Mouse (Mus musculus) embryo, embryonic 11 days (tissue): ENCODE results near the gene Ppp1r3c.

ENCODE experiments used
- DNase-seq: peaks from one replicate; pipeline ENCODE4 v3.0.0-alpha.2; 2015

Ppp1r3c gene

DNA sequence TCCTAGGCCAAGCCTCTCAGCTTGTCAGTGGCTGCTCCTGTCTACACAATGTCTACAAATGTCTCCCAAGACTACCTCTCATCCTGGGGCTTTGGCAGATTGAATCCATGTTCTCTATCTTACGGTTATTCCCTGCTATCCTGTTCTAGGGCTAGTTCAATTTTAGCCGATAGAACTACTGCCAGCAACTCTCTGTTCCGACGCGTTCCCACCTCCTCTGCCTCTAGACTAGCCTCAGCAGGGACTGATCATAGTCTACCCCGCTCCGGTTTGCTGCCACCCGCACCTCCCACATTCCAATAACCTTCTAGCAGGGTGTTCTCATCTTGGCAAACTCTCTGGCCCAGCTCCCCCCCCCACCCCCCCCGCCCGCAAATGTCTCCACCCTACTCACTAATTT lies 20.9 kb downstream of the Ppp1r3c start:
- no peak for DNase-seq

DNA sequence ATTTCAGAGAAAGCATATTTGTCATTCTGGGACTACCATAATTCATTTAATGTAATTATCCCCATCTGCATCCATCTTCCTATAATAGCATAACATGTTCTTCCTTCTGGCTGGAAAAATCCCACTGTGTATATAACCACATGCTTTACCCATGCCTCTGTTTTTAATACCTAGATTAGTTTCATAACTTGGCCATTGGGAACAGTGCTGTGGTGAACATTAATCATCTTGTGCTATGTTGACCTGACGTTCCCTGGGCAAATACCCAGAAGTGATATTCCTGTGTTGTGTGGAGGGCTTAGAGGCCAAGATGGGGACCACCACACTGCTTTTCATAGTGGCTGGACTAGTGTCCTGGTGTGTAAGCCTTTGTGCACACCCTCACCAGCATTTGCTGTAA lies 22.0 kb downstream of the Ppp1r3c start:
- DNase-seq: no peak

- DNase-seq: no peak
These were observed 23.4 kb downstream of the Ppp1r3c start for GRCm38 (mm10) chr19:36713092-36713491.

DNA sequence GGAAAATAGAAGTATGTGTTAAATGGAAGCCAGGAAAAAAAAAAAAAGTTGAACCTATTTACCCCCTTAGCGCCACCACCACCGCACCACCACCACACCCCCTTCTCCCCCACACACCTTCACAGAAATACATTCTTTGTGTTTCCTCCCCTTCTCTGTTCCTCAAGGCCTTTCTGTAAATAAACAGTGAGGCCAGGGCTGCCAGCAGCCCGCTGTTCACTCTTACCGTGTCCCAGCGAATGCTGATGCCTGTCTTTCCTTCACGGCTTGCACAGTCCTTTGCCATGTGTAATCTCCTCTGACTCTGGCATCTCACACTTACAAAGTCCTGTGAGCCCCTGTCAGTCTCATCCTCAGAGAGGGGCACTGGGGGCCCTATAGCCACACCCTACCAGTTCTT lies 30.3 kb downstream of the Ppp1r3c start:
- DNase-seq: no peak

- no peak for DNase-seq
These were observed 30.9 kb downstream of the Ppp1r3c start for GRCm38 (mm10) chr19:36705286-36706146.

DNA sequence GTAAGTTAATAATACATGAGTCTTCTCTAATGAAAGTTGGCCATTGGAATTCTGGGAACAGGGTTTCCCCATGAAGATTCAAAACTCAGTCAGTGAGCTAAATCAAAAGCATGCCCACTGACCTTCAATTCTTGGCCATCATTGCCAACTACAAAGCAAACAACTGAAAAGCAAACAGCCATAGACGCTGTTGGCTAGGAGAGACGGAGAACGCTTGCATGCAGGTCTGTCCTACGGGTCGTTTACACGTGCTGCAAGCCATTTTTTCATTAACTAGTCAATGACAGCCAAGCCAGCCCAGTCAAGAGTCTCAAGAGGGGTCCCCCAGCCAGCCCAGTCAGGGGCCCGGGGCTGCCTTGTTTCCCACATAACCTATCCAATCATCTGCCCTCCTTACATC lies 31.7 kb downstream of the Ppp1r3c start:
- DNase-seq: no peak

DNA sequence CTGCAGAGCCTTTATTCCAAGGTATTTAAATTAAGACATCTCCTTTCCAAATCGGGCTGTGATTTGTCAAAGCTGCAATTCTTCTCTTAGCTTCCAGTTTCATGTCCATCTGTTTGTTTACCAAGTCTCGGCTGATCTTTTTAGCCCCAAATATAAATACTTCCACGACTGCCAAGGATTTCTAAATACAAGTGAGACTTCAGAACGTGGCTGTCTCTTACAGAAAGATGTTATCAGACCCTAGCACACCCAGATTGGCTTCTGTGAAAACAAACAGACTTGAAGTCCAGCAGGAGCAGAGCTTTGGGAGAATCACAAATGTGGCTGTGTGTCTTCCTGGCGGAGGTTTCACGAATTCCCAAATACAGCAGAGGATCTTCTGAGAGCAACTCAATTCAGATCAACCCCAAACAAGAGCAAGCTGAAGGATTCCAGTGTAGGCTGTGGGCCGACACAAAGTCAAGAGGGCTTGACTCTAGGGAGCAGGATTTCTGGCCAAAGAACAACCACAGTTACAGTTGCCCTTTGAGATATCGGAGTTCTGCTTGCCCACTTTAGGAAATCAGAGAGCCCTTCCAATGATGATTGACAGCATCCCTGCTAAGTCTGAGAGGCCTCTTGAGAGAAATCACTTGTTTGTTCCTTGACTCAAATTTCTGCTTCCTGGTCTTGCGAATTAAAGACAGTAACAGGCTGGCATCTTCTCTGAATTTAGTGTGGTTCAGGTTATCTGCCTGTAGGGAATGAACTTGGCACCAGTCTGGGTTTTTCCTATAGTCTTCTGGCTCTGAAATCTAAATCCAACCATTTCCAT lies 34.4 kb downstream of the Ppp1r3c start:
- no peak for DNase-seq

GRCm38 (mm10) chr19:36701366-36701765 lies 35.1 kb downstream of the Ppp1r3c start:
- DNase-seq: no peak

- no peak for DNase-seq
These were observed 35.5 kb downstream of the Ppp1r3c start for GRCm38 (mm10) chr19:36700937-36701336.

DNA sequence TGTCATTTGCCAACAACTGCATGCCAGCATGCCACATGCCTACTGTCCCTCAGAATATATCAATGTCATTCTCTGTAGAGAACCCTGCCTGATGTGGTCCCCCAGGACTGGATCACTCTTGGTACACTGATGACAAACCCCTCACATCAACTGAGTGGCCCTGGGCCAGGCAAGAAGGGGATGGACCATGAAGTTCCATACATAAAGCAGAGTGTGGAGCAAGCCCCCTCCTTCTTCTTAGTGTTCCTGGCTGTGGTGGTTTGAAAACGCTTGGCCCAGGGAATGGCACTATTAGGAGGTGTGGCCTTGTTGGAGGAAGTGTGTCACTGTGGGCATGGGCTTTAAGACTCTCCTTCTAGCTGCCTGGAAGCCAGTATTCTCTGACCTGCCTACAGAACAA lies 37.3 kb downstream of the Ppp1r3c start:
- DNase-seq: no peak

GRCm38 (mm10) chr19:36698200-36698599 lies 38.3 kb downstream of the Ppp1r3c start:
- DNase-seq: no peak

GRCm38 (mm10) chr19:36696601-36697122 lies 39.8 kb downstream of the Ppp1r3c start:
- no peak for DNase-seq

GRCm38 (mm10) chr19:36693530-36693929 lies 42.9 kb downstream of the Ppp1r3c start:
- DNase-seq: no peak

DNA sequence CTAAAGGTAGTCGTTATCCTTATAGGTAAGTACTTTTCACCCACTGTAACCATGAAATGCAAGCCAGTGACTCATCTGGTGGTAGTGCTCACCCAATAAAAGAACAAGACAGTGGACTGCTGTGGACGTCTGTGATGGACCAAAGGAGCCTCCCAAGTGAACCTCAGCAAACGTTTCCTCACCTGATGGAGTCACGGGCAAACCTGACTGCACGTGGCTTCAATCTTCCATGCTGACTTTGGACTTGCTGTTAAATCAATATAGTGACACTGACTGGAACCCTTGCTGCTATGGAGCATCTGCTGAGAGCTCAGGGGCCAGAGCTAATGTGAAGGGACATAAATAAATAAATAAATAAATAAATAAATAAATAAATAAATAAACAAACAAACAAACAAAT lies 44.5 kb downstream of the Ppp1r3c start:
- no peak for DNase-seq

- no peak for DNase-seq
These were observed 45.2 kb downstream of the Ppp1r3c start for GRCm38 (mm10) chr19:36691245-36691644.

DNA sequence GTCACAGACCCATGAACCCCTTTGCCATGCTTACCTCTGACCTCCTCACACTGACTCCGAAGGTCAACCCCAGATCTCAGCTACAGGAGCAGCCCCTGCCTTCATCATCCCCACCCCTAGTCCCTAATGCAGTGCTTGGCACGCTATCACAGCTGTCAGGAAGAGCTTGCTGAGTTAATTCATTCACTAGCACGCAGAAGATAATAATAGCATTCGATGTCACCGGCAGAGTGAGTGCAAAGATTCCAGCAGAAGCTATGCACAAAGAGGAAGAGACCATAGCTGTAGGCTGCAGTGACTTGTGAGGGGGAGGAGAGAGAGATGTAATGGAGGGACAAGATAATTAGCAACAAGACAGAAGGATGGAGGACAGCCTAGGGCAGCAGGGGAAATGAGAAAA lies 47.2 kb downstream of the Ppp1r3c start:
- no peak for DNase-seq

- DNase-seq: no peak
These were observed 48.4 kb downstream of the Ppp1r3c start for GRCm38 (mm10) chr19:36687843-36688637.

GRCm38 (mm10) chr19:36687044-36687443 lies 49.4 kb downstream of the Ppp1r3c start:
- no peak for DNase-seq

GRCm38 (mm10) chr19:36686016-36686415 lies 50.4 kb downstream of the Ppp1r3c start:
- no peak for DNase-seq

DNA sequence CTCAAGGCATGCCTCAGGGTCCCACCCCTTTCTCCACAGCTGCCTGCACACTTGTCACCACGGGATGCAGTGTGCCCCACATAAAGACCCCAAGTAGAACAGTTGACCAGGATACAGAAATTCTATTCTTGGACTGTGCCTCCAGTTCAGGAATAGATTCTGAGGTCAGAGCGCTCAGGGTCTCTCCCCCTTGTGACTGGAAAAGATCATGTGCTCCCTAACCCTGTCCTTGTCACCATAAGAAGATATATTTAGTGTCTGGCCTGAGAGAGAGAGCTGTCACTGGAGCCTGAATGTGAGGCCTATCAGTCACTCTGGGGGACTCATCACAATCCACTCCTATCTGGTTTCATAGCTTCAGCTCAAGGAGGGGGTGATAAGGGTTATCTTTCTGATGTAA lies 53.9 kb downstream of the Ppp1r3c start:
- no peak for DNase-seq
